Mouse (Mus musculus) kidney, embryonic 14.5 days (tissue): ENCODE data around the gene Il6ra. TPM values are rescaled to one million over a fixed set of nuclear protein-coding genes. Genes with fewer than 3 reads are reported as not detected.

ENCODE experiments used
- ATAC-seq: fragments of 200-750 bp; cut with Nextera tagmentation; 2 replicates; pipeline ENCODE4 v1.8.0; 2017; ENCODE audit warnings: moderate number of reproducible peaks, mild to moderate bottlenecking, moderate TSS enrichment, moderate library complexity; ENCODE audit not compliant: low FRiP score, low TSS enrichment
- H3K27ac ChIP-seq: fragments of 300-500 bp; sonication (generic); 2 replicates; pipeline ENCODE4 v1.5.1; 2014; ENCODE audit warnings: low read depth, mild to moderate bottlenecking, low read length, moderate library complexity, mixed read lengths
- H3K27me3 ChIP-seq: fragments of 300-500 bp; sonication (generic); 2 replicates; pipeline ENCODE4 v1.6.1; 2014; ENCODE audit warnings: mild to moderate bottlenecking, low read length; ENCODE audit not compliant: control insufficient read depth, insufficient read depth
- H3K36me3 ChIP-seq: fragments of 300-500 bp; sonication (generic); 2 replicates; pipeline ENCODE4 v1.6.1; 2014; ENCODE audit warnings: low read length, mixed read lengths; ENCODE audit not compliant: control insufficient read depth, insufficient read depth
- H3K4me1 ChIP-seq: fragments of 300-500 bp; sonication (generic); 2 replicates; pipeline ENCODE4 v1.6.1; 2014; ENCODE audit warnings: low read length, mixed read lengths; ENCODE audit not compliant: control insufficient read depth, insufficient read depth
- H3K4me2 ChIP-seq: fragments of 300-500 bp; sonication (generic); replicated peaks from 2 replicates; pipeline ENCODE4 v1.6.1; 2014; ENCODE audit warnings: low read depth, mild to moderate bottlenecking, low read length
- H3K4me3 ChIP-seq: fragments of 300-500 bp; sonication (generic); 2 replicates; pipeline ENCODE4 v1.5.1; 2014; ENCODE audit warnings: mild to moderate bottlenecking, low read length
- H3K9ac ChIP-seq: fragments of 300-500 bp; sonication (generic); 2 replicates; pipeline ENCODE4 v1.6.1; 2014; ENCODE audit warnings: low read depth, mild to moderate bottlenecking, low read length, moderate library complexity
- H3K9me3 ChIP-seq: fragments of 300-500 bp; sonication (generic); 2 replicates; pipeline ENCODE4 v1.6.1; 2016; ENCODE audit warnings: low read length; ENCODE audit not compliant: control insufficient read depth
- WGBS: fragments of 180-500 bp; shearing (Covaris S2); extraction: QIAGEN DNeasy Blood & Tissue Kit; methylation state at CpG from one replicate; pipeline ENCODE4 v1.1.7; 2014; 5-methylcytosine and 5-hydroxymethylcytosine counted together
- polyA plus RNA-seq: library from polyadenylated mRNA; unstranded; fragments of >200 nt; fragmentation: Nextera tagmentation; extraction: Ambion mirVana; gene quantifications from 2 replicates; pipeline ENCODE4 v1.2.1, GENCODE M21; 2014

The Il6ra gene
- polyA plus RNA-seq, 1 experiment from 2014 or later, result 0.55 TPM

DNA sequence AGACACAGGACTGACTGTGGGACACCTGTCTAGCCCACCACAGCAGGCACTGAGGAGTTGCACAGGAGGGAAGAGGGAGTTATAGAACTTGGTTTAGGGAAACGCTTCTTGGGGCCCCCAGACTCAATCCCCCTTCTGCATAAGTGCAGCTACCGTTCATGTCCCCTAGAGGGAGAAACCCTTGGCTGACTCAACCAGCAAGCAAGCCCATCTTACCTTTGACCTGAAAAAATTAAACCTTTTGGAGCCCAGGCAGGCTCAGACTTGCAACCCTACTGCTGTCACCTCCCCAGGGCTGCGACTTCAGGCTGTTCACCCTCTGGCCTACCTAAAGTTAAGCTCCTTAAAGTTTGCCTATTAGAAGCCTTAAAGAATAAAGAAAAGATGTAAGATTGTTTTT, 4.4 kb upstream of the Il6ra start:
- no peak overlapping the region for H3K4me3 ChIP-seq
- 64% methylated on average over 3 of the region's 3 CpGs for WGBS

DNA sequence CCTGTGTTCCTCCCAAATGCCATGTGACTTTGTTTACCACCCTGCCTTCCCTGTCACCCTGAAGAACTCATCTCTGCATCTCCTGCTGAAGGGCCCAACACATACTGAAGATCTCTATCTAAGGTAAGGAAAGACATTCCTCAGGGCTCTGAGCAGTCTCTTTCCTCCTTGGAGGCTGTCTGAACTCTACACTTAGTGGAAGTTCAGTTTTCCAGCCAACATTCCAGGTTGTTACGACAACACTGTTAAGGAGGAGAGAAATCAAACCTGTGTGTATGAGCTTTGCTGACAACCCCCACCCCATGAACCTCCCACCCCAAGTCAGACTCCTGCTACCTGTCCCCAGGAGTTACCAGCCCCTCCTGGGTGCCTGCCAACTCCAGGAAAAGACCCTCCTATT, 3.6 kb upstream of the Il6ra start:
- Histone ChIP-seq H3K36me3 (no peaks in the 10 kb centered on the region), H3K4me2 (no peak overlapping the region), H3K27me3 (peaks cover 19% of the 10 kb centered on the region), H3K9ac (no peak overlapping the region), H3K9me3 (no peaks in the 10 kb centered on the region), H3K4me1 (peaks cover 8% of the 10 kb centered on the region; the same call in 1 of the 2 replicates), H3K4me3 (no peak overlapping the region), H3K27ac (no peak overlapping the region)
- ATAC-seq, result no peak
- WGBS, result 82% methylated on average over 1 of the region's 1 CpGs

More for the DNA sequence above, 4.4 kb upstream of the Il6ra start:
- H3K27ac ChIP-seq, result no peak overlapping the region
- H3K4me2 ChIP-seq, result no peak overlapping the region
- peaks cover 15% of the 10 kb centered on the region; the same call in 1 of the 2 replicates for H3K27me3 ChIP-seq
- H3K9ac ChIP-seq, result no peak overlapping the region
- ATAC-seq, result no peak
- H3K4me1 ChIP-seq, result peaks cover 8% of the 10 kb centered on the region; the same call in 1 of the 2 replicates
- no peaks in the 10 kb centered on the region for H3K9me3 ChIP-seq
- no peaks in the 10 kb centered on the region for H3K36me3 ChIP-seq

DNA sequence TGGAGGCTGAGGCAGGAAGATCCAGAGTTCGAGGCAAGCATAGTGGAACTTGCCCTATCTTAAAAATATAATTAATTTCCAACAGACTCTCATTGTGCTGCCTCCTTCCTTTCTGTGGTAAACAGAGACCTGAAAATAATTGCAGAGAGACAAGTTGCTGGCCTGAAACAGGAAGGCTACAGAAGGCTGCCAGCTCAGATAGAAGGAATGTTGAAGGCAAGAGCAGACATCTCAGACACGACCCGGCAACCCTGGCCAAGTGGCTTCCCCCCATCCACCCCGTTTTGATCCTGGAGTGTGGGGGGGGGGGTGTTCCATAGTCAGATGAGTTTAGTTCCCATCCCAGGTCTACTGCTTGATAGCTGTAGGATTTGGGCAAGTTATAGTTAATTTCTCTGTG, 1.7 kb upstream of the Il6ra start:
- Histone ChIP-seq H3K4me2 (no peak overlapping the region), H3K9me3 (no peaks in the 10 kb centered on the region), H3K36me3 (no peaks in the 10 kb centered on the region), H3K27ac (no peak overlapping the region), H3K27me3 (peaks cover 19% of the 10 kb centered on the region), H3K4me3 (no peak overlapping the region), H3K9ac (no peak overlapping the region), H3K4me1 (peaks cover 8% of the 10 kb centered on the region; the same call in 1 of the 2 replicates)
- 81% methylated on average over 4 of the region's 4 CpGs for WGBS
- no peak for ATAC-seq

DNA sequence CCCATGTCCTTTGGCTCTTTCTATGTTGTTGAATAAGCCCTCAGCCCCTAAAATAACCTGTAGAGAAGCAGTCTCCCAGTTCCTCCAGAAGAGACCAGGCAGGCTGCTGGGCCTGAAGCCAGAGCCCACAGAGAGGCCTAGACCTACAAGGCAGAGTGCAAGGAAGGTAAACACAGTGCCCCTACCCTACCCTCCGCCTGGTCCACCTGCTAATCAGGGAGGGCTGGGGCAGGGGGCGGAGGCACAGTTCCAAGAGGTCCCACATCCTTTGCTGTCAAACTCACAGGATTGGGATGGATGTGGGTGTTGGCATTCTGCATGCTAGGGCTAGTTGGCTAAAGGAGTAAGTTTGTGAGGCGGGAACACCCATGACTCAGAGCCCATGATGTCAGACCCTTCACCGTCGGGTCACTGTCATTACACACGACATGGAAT, 871 bp downstream of the Il6ra start:
- no peak for ATAC-seq
- H3K9ac ChIP-seq, result no peak overlapping the region
- H3K9me3 ChIP-seq, result no peaks in the 10 kb centered on the region
- peak overlapping the region; percentile 97 for H3K4me2 ChIP-seq
- H3K27ac ChIP-seq, result no peak overlapping the region
- 46% methylated on average over 6 of the region's 6 CpGs for WGBS
- peak overlapping the region; percentile 50; the same call in 1 of the 2 replicates for H3K4me3 ChIP-seq
- H3K4me1 ChIP-seq, result peaks cover 8% of the 10 kb centered on the region; the same call in 1 of the 2 replicates
- no peaks in the 10 kb centered on the region for H3K36me3 ChIP-seq
- H3K27me3 ChIP-seq, result peaks cover 19% of the 10 kb centered on the region

DNA sequence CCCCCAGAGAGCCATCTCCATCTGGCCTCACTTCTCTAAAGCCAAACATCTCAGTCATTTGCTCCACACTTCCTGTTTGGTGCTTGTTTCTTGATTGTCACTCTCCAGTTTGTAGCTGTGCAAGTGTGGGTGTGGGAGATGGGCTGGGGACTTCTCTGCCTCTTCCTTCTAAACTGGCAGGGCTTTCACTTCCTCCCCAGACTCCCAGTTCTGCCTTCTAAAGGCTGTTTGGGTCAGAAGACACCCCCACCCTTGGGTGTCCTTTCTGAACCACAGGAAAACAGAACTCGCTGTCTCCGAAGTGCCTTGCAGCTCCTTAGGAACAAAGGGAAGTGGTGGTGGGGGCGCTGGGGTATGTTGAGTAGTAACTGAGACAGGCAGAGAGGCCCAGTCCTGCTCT, 1.8 kb downstream of the Il6ra start:
- ATAC-seq, result no peak
- WGBS, result 77% methylated on average over 3 of the region's 3 CpGs
- Histone ChIP-seq H3K4me3 (no peak overlapping the region), H3K27me3 (peaks cover 19% of the 10 kb centered on the region), H3K4me2 (no peak overlapping the region), H3K9me3 (no peaks in the 10 kb centered on the region), H3K27ac (no peak overlapping the region), H3K9ac (no peak overlapping the region), H3K36me3 (no peaks in the 10 kb centered on the region), H3K4me1 (peaks cover 8% of the 10 kb centered on the region; the same call in 1 of the 2 replicates)

GRCm38 (mm10) chr3:89909703-89910542, 3.1 kb downstream of the Il6ra start:
- Histone ChIP-seq H3K4me2 (no peak overlapping the region), H3K27ac (no peak overlapping the region), H3K4me3 (no peak overlapping the region), H3K9me3 (no peaks in the 10 kb centered on the region), H3K4me1 (peaks cover 8% of the 10 kb centered on the region; the same call in 1 of the 2 replicates), H3K36me3 (no peaks in the 10 kb centered on the region), H3K9ac (no peak overlapping the region), H3K27me3 (peaks cover 19% of the 10 kb centered on the region)
- 51% methylated on average over 5 of the region's 5 CpGs for WGBS
- ATAC-seq, result no peak

DNA sequence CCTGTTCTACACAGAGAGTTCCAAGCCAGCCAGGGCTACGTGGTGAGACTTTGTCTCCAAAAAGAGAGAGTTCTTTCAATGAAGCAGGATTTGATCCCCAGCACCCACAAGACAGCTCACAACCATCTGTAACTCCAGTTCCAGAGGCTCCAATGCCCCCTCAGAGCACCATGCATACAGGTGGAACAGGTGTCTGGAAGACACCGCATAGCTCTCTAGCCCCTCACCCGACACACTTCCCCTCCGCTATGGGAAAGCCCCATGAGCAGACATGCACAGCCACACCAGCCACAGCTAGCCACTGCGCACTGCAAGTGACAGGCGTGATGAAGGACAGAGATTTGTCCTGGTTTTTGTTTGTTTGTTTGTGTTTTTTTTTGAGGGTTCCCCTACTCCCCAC, 4.2 kb downstream of the Il6ra start:
- Histone ChIP-seq H3K9me3 (no peaks in the 10 kb centered on the region), H3K9ac (no peak overlapping the region), H3K27ac (no peak overlapping the region), H3K27me3 (peaks cover 15% of the 10 kb centered on the region), H3K4me2 (no peak overlapping the region), H3K4me3 (no peak overlapping the region), H3K36me3 (no peaks in the 10 kb centered on the region), H3K4me1 (peaks cover 8% of the 10 kb centered on the region; the same call in 1 of the 2 replicates)
- WGBS, result 85% methylated on average over 6 of the region's 6 CpGs
- no peak for ATAC-seq

DNA sequence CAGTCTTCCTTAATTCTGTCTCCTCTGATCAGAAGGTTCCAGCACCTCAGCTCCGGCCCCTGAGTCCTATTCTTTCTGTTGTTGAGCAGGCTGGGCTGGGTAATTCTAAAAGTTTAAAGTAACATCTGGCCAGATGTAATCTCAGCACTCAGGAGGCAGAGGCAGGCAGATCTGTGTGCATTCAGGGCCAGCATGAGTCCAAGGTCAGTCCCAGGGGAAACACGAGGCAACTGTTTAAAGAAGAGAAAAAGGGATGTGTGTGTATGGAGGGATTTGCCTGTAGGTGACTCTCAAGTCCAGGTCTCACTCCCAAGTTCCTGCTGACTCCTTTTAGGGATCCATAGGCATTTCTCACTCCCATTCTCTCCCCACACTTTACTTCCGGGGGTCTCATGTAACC, 5.2 kb downstream of the Il6ra start:
- no peaks in the 10 kb centered on the region for H3K4me1 ChIP-seq
- no peak overlapping the region for H3K9ac ChIP-seq
- no peak for ATAC-seq
- no peaks in the 10 kb centered on the region for H3K9me3 ChIP-seq
- H3K27me3 ChIP-seq, result peaks cover 5% of the 10 kb centered on the region
- WGBS, result 74% methylated on average over 3 of the region's 3 CpGs
- no peak overlapping the region for H3K27ac ChIP-seq
- H3K4me3 ChIP-seq, result no peak overlapping the region
- H3K4me2 ChIP-seq, result no peak overlapping the region
- no peaks in the 10 kb centered on the region for H3K36me3 ChIP-seq

GRCm38 (mm10) chr3:89899511-89899908, 13.5 kb downstream of the Il6ra start:
- Histone ChIP-seq H3K9ac (no peak overlapping the region), H3K9me3 (no peaks in the 10 kb centered on the region), H3K4me1 (peaks cover 6% of the 10 kb centered on the region; the same call in 1 of the 2 replicates), H3K27ac (0 out of 2 replicates have a peak overlapping the region, but pooled peaks have one; percentile 15), H3K36me3 (no peaks in the 10 kb centered on the region), H3K27me3 (no peaks in the 10 kb centered on the region), H3K4me2 (no peak overlapping the region), H3K4me3 (no peak overlapping the region)
- WGBS, result 65% methylated on average over 8 of the region's 8 CpGs
- ATAC-seq, result no peak
